Mouse (Mus musculus): ENCODE measurements around the gene Ccser2. TPM values are rescaled to one million over a fixed set of nuclear protein-coding genes. Genes with fewer than 3 reads are reported as not detected.
A peak's percentile ranks its signal among the peaks of the same experiment; 100 is the strongest.

The Ccser2 gene
- total and polyA plus RNA-seq, 3 experiments, result 3.0 to 4.2 TPM; not detected in 1

GRCm38 (mm10) chr14:36937080-36937878 is 31.3 kb downstream of the Ccser2 start:
- peak; percentile 62 for TF ChIP-seq RAD21 (IDR thresholded peaks at IDR 0.05; ENCODE audit: low read depth, low read length)
- TF ChIP-seq ETS1 (IDR thresholded peaks at IDR 0.05; ENCODE audit: low read depth, low read length), result no peak
- TF ChIP-seq SMC3 (IDR thresholded peaks at IDR 0.05; ENCODE audit: low read depth, low read length), result peak; percentile 72
- peak; percentile 33; the same call in 1 of the 2 replicates for TF ChIP-seq ZC3H11A (IDR thresholded peaks at IDR 0.05; ENCODE audit: low read depth, low read length)
- TF ChIP-seq CTCF (IDR thresholded peaks at IDR 0.05 in 2 of 3, conservative IDR thresholded peaks at IDR 0.05 in 1 of 3; ENCODE audit: control insufficient read depth in 1 of 3, insufficient read depth in 1 of 3, low read depth in 2 of 3, low read length in 3 of 3, poor library complexity in 1 of 3, severe bottlenecking in 1 of 3), result peak; percentile 14 to 80 (median 62); a peak in 5 of 6 replicates
- no peak for TF ChIP-seq POLR2AphosphoS5 (IDR thresholded peaks at IDR 0.05; ENCODE audit: borderline replicate concordance, low read depth, low read length)
- DNase-seq (ENCODE audit: low read depth, low spot score), result peak; percentile 71

GRCm38 (mm10) chr14:36932638-36933382 is 35.8 kb downstream of the Ccser2 start:
- H3K4me1 ChIP-seq (ENCODE audit: control insufficient read depth in 1 of 2, insufficient read depth in 2 of 2, low read length in 2 of 2), result peaks cover 2 to 6% of the 10 kb centered on the region in 2 experiments; a peak in 2 of 4 replicates
- DNase-seq (ENCODE audit: low read depth, low spot score), result peak; percentile 46
- H3K36me3 ChIP-seq (ENCODE audit: control insufficient read depth in 1 of 2, insufficient read depth in 2 of 2, low read length in 2 of 2), result peaks cover 0 to 3% of the 10 kb centered on the region in 2 experiments; a peak in 2 of 4 replicates
- TF ChIP-seq GATA1 (IDR thresholded peaks at IDR 0.05; ENCODE audit: low read depth, low read length), result peak; percentile 50
- peak in 1 of 2 experiments; percentile 44; a peak in 1 of 4 replicates for TF ChIP-seq EP300 (IDR thresholded peaks at IDR 0.05; ENCODE audit: low read depth in 1 of 2, low read length in 2 of 2)
- peak; percentile 66 for TF ChIP-seq RCOR1 (IDR thresholded peaks at IDR 0.05; ENCODE audit: low read depth, low read length)
- no peak for TF ChIP-seq BHLHE40 (IDR thresholded peaks at IDR 0.05; ENCODE audit: borderline replicate concordance, low read depth, low read length)
- TF ChIP-seq CHD1 (IDR thresholded peaks at IDR 0.05; ENCODE audit: low read depth, low read length), result no peak
- H3K79me2 ChIP-seq (ENCODE audit: control insufficient read depth, insufficient read depth, low read length, poor library complexity), result no peaks in the 10 kb centered on the region
- H3K27ac ChIP-seq (ENCODE audit: control insufficient read depth, low read depth, low read length), result no peak overlapping the region
- no peak overlapping the region for H3K4me3 ChIP-seq (ENCODE audit: control insufficient read depth in 1 of 2, insufficient read depth in 1 of 2, low read depth in 2 of 2, low read length in 2 of 2)
- H3K9ac ChIP-seq (ENCODE audit: control insufficient read depth, low read depth, low read length, poor library complexity, severe bottlenecking), result no peak overlapping the region
- no peaks in the 10 kb centered on the region for H3K27me3 ChIP-seq (ENCODE audit: control insufficient read depth in 1 of 2, insufficient read depth in 2 of 2, low read length in 2 of 2)
- no peaks in the 10 kb centered on the region for H3K9me3 ChIP-seq (replicated peaks; ENCODE audit: insufficient read depth, low read length)

More at GRCm38 (mm10) chr14:36937080-36937878, 31.3 kb downstream of the Ccser2 start:
- no peaks in the 10 kb centered on the region for H3K79me2 ChIP-seq (ENCODE audit: control insufficient read depth, insufficient read depth, low read length, poor library complexity)
- no peak overlapping the region for H3K9ac ChIP-seq (ENCODE audit: control insufficient read depth, low read depth, low read length, poor library complexity, severe bottlenecking)
- peaks cover 2 to 6% of the 10 kb centered on the region in 2 experiments; a peak in 2 of 4 replicates for H3K4me1 ChIP-seq (ENCODE audit: control insufficient read depth in 1 of 2, insufficient read depth in 2 of 2, low read length in 2 of 2)
- H3K27me3 ChIP-seq (ENCODE audit: control insufficient read depth in 1 of 2, insufficient read depth in 2 of 2, low read length in 2 of 2), result no peaks in the 10 kb centered on the region
- H3K36me3 ChIP-seq (ENCODE audit: control insufficient read depth in 1 of 2, insufficient read depth in 2 of 2, low read length in 2 of 2), result peaks cover 0 to 3% of the 10 kb centered on the region in 2 experiments; a peak in 1 of 4 replicates
- no peak overlapping the region for H3K27ac ChIP-seq (ENCODE audit: control insufficient read depth, low read depth, low read length)
- H3K9me3 ChIP-seq (replicated peaks; ENCODE audit: insufficient read depth, low read length), result no peaks in the 10 kb centered on the region
- no peak overlapping the region for H3K4me3 ChIP-seq (ENCODE audit: control insufficient read depth in 1 of 2, insufficient read depth in 1 of 2, low read depth in 2 of 2, low read length in 2 of 2)
